Mouse (Mus musculus) small intestine, adult 2 months (tissue): ENCODE results near the gene Slc4a4. TPM values are rescaled to one million over a fixed set of nuclear protein-coding genes. Genes with fewer than 3 reads are reported as not detected.

Experiments
- H3K27ac ChIP-seq: fragments of 200-500 bp; 2 replicates; pipeline ENCODE4 v1.5.1; 2012; ENCODE audit warnings: low read depth, low read length, control low read depth, inconsistent platforms; ENCODE audit not compliant: insufficient read depth
- H3K27me3 ChIP-seq: fragments of 200-500 bp; 2 replicates; pipeline ENCODE4 v1.6.1; 2012; ENCODE audit warnings: mild to moderate bottlenecking, moderate library complexity, low read length, inconsistent platforms; ENCODE audit not compliant: control insufficient read depth, insufficient read depth
- H3K36me3 ChIP-seq: fragments of 200-500 bp; 2 replicates; pipeline ENCODE4 v1.6.1; 2012; ENCODE audit warnings: mild to moderate bottlenecking, low read length, control low read depth, inconsistent platforms; ENCODE audit not compliant: control insufficient read depth, insufficient read depth
- H3K4me1 ChIP-seq: fragments of 200-500 bp; 2 replicates; pipeline ENCODE4 v1.6.1; 2012; ENCODE audit warnings: low read length, inconsistent platforms, mixed read lengths; ENCODE audit not compliant: control insufficient read depth, insufficient read depth, insufficient read length
- H3K4me3 ChIP-seq: fragments of 200-500 bp; 2 replicates; pipeline ENCODE4 v1.5.1; 2012; ENCODE audit warnings: low read depth, mild to moderate bottlenecking, control low read depth, inconsistent platforms, low read length, moderate library complexity
- CTCF ChIP-seq: fragments of 200-500 bp; IDR thresholded peaks from 2 replicates; pipeline ENCODE4 v1.5.1; 2012; ENCODE audit warnings: low read depth, mild to moderate bottlenecking, control low read depth, inconsistent platforms, low read length, moderate library complexity, mixed read lengths; ENCODE audit not compliant: insufficient replicate concordance, insufficient read length; ENCODE audit errors: extremely low read depth
- POLR2A ChIP-seq: fragments of 200-500 bp; IDR thresholded peaks from 2 replicates; pipeline ENCODE4 v1.6.1; 2012; ENCODE audit warnings: low read depth, mild to moderate bottlenecking, control low read depth, inconsistent platforms, low read length, moderate library complexity
- WGBS: fragments of 180-500 bp; shearing (Covaris S2); methylation state at CpG from one replicate; pipeline ENCODE4 v1.1.7; 2018; 5-methylcytosine and 5-hydroxymethylcytosine counted together
- polyA plus RNA-seq: library from polyadenylated mRNA; depleted of rRNA; stranded (reverse); fragments of >200 nt; gene quantifications from 2 replicates; pipeline ENCODE4 v1.2.3, GENCODE M21; 2012

The Slc4a4 gene
- polyA plus RNA-seq, 1 experiment, result 15.3 TPM

DNA sequence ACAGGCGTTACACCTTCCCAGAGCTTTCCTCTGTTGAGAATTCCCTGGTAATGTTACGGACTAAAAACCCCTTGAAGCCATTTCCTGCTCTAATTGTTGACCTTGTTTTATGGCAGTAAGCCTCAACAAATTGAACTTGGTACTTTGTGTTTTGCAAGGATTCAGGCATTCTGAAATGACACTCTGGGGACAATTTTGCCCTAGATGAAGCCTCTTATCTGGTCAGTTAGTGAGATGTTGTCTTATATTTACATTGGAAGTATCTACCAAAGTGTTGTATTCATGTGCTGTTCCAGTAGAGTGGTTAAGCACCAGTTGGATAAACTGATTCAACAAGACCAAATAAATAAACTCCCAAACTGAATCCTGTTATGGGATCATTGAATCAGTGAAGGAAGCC, 53.2 kb downstream of the Slc4a4 start:
- 19% methylated on average over 2 of the region's 2 CpGs for WGBS
- H3K36me3 ChIP-seq, result no peaks in the 10 kb centered on the region; the same call in 1 of the 2 replicates
- peaks cover 12% of the 10 kb centered on the region; the same call in 1 of the 2 replicates for H3K4me1 ChIP-seq
- no peak for TF ChIP-seq POLR2A
- TF ChIP-seq CTCF, result no peak
- H3K27ac ChIP-seq, result peak overlapping the region; percentile 84
- H3K27me3 ChIP-seq, result no peaks in the 10 kb centered on the region
- no peak overlapping the region for H3K4me3 ChIP-seq

DNA sequence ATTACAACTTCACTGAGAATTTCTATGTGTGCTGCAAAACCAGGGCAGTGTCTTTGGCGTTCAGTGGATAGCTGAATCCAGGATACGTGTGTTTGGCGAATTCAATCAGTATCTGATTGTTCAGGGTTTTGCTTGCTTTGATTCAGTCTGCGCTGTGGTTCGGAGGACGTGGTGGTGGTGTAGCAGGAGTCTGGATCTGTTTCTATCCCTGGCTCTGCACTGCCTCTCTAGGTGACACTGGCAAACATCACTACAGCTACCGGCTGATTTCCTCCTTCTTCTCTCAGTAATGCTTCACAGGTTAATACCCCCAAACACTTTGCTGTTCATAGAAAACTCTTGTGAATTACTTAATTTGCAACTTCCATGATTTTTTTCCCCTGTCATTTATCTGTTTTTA, 55.3 kb downstream of the Slc4a4 start:
- no peak overlapping the region for H3K27ac ChIP-seq
- no peak overlapping the region for H3K4me3 ChIP-seq
- H3K36me3 ChIP-seq, result no peaks in the 10 kb centered on the region
- TF ChIP-seq CTCF (no peak), POLR2A (no peak)
- no peaks in the 10 kb centered on the region for H3K27me3 ChIP-seq
- H3K4me1 ChIP-seq, result peaks cover 7% of the 10 kb centered on the region; the same call in 1 of the 2 replicates
- 89% methylated on average over 7 of the region's 7 CpGs for WGBS

DNA sequence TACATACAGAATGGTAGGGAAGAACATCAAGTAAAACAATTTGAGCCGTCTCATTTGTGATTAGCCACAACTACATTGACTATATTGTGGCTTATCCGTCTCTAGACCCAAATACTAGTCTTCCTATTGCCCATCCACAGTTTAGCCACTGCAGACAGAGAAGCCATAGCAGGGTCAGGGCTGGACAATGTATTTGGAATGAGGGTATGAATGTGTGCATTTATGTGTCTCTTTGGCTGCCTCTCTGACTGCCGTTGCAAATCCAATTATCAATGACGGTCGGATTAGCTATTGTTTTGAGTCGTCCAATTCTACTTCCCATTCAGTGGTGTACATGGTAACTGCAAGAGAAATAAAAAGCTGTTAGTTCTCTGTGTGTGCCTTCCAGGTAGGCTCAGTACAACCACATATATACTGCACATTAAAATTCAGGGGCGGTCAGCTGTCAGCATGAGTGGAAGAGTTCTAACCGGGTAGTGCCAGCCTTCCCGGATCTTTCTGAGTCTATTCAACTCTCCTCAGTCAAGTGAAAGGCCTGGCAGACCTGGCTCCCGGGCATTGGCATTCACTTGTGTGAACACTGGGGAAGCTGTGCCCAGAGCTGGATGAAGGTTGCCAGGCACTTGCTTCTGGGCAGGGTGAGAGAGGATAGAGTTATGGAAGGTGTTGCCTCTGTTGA, 59.2 kb downstream of the Slc4a4 start:
- Histone ChIP-seq H3K4me3 (no peak overlapping the region), H3K27me3 (no peaks in the 10 kb centered on the region), H3K36me3 (no peaks in the 10 kb centered on the region), H3K4me1 (no peaks in the 10 kb centered on the region), H3K27ac (no peak overlapping the region)
- 86% methylated on average over 10 of the region's 10 CpGs for WGBS
- TF ChIP-seq POLR2A (no peak), CTCF (no peak)

DNA sequence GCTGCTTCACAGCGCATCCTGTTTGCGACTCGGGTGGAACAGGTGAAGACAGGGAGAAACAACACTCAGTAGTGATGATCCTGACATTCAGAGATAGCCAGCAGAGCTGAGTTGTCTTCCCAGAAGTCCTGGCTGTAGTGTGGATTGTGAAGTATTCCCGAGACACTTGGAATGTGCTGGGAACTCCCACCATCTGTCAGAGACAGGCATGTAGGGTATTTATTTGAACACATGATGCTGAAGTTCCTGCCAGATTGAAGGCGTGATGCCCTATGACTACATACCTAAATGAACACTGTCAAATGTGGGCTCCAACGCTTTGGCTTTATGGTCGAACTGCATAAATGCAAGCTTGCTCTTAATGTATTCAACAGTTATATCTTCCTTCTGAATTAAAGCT, 63.7 kb downstream of the Slc4a4 start:
- H3K27ac ChIP-seq, result no peak overlapping the region
- TF ChIP-seq POLR2A (no peak), CTCF (no peak)
- WGBS, result 93% methylated on average over 7 of the region's 7 CpGs
- H3K36me3 ChIP-seq, result peaks cover 6% of the 10 kb centered on the region; the same call in 1 of the 2 replicates
- H3K4me3 ChIP-seq, result no peak overlapping the region
- peaks cover 6% of the 10 kb centered on the region for H3K4me1 ChIP-seq
- H3K27me3 ChIP-seq, result no peaks in the 10 kb centered on the region

DNA sequence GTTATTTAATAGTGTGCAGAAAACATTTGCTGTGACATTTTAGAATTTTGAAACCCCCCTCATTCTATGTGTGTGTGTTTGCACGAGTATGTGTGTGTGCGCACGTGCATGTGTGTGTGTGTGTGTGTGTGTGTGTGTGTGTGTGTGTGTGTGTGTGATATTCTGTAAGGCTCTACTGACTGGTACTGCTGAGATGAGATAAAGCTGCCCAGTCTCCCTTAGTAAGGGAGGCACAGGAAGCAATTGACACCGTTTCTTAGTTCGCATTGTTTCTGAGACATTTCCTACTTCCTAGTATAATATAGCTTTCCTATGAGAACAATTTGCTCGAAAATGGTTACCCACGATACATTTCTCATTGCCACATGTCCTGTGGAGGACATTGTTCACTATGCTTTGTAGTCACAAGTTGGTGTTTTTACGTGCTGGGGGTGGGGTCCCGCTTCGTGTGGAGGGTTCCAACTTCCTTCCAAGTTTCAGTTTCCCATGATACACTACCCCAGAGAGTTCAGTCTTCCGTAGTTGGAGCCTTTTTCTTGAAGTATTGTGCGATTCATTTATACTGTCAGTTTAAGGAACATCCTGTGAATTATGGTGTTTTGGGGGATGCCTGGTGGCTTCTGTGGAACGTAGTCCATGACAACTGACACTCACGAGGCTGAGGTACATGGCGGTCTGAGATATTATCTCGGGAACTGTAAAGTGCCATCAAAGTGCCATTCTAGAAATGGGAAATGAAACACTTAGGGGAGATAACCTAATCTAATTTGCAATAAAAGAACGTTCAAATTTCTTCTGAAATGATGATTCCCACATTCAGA, 66.3 kb downstream of the Slc4a4 start:
- WGBS, result 38% methylated on average over 17 of the region's 17 CpGs
- peaks cover 11% of the 10 kb centered on the region for H3K4me1 ChIP-seq

DNA sequence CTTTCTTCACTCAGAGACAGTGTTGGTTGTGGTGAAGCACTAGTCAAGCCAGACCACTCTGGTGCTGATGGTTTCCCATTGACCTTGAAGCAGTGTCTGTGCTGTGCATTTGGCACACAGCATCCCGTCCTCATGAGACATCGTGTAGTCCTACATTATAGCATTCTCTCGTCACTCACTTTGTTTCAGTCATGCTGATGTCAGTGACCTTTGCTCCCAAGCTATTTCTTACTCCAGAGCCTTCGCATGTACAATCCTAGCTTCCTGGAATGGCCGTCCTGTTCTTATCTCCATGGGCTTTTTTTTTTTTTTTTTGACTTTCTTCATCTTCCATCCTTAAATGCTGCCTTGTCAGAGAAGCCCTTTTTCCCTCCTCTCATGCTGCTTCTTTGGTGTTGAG, 71.1 kb downstream of the Slc4a4 start:
- TF ChIP-seq CTCF, result no peak
- no peak for TF ChIP-seq POLR2A
- no peak overlapping the region; the same call in 1 of the 2 replicates for H3K27ac ChIP-seq

More for the DNA sequence above, 66.3 kb downstream of the Slc4a4 start:
- Histone ChIP-seq H3K27ac (no peak overlapping the region), H3K36me3 (peaks cover 10% of the 10 kb centered on the region; the same call in 1 of the 2 replicates), H3K4me3 (no peak overlapping the region), H3K27me3 (no peaks in the 10 kb centered on the region)
- TF ChIP-seq CTCF (no peak), POLR2A (no peak)

DNA sequence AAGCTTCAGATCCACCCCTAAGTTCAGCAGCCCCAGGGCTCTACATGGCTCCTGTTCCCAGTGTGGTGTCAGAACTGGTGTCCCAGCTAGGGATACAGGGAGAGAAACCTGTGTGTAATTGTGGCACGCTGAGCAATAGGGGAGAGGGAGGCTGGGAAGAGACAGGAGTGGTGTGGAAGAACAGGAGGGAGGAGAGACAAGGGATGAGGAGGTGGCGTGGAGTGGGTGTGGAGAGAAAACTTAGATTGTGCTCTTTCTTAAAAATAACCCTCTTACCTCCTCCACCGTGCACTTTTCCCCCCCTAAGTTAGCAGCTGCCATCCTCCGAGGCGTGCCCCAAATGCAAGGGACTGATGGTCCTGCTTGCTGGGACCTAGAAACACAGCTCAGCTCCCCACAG, 72.3 kb downstream of the Slc4a4 start:
- peaks cover 10% of the 10 kb centered on the region; the same call in 1 of the 2 replicates for H3K36me3 ChIP-seq
- WGBS, result 95% methylated on average over 5 of the region's 5 CpGs
- H3K27me3 ChIP-seq, result no peaks in the 10 kb centered on the region
- H3K4me1 ChIP-seq, result peaks cover 9% of the 10 kb centered on the region; the same call in 1 of the 2 replicates
- no peak overlapping the region for H3K27ac ChIP-seq
- no peak overlapping the region for H3K4me3 ChIP-seq
- no peak for TF ChIP-seq CTCF

More for the DNA sequence above, 71.1 kb downstream of the Slc4a4 start:
- Histone ChIP-seq H3K27me3 (no peaks in the 10 kb centered on the region), H3K4me1 (peaks cover 12% of the 10 kb centered on the region; the same call in 1 of the 2 replicates), H3K4me3 (no peak overlapping the region), H3K36me3 (peaks cover 10% of the 10 kb centered on the region; the same call in 1 of the 2 replicates)
- 37% methylated on average over 5 of the region's 5 CpGs for WGBS
